8 mouse cellular contexts compared by ENCODE assay signal in genomic region chr2:52804106-52804825, GRCm38 (mm10). TPM values are rescaled to one million over a fixed set of nuclear protein-coding genes. Genes with fewer than 3 reads are reported as not detected.
DNase-seq lines count a peak whose midpoint lies in the region; ATAC-seq lines count a peak whose summit lies in the region.

No protein-coding gene starts in this region.

- H3K4me3 ChIP-seq in midbrain, embryonic 16.5 days (ENCODE audit: low read depth, low read length), result no peak overlapping the region

- intact Hi-C loops in heart, postnatal 10 days (cut with DNase I), result no loop called here

- H3K4me2 ChIP-seq in midbrain, embryonic 16.5 days (ENCODE audit: low read length), result no peak overlapping the region

- ATAC-seq in midbrain, embryonic 16.5 days, result 0 out of 2 replicates have a peak, but pooled peaks have one; percentile 48
- ATAC-seq in megakaryocyte-erythroid progenitor cell, adult 5-6 weeks (replicated peaks; ENCODE audit: low FRiP score, low TSS enrichment, poor library complexity, severe bottlenecking), result no peak

- no peaks in the 10 kb centered on the region for H3K27me3 ChIP-seq in midbrain, embryonic 16.5 days (ENCODE audit: control insufficient read depth, insufficient read depth, low read depth, low read length)

- no peaks in the 10 kb centered on the region for H3K4me1 ChIP-seq in midbrain, embryonic 16.5 days (ENCODE audit: control insufficient read depth, insufficient read depth, low read length)

- no peak overlapping the region for H3K9ac ChIP-seq in midbrain, embryonic 16.5 days (ENCODE audit: low read depth, low read length)

- WGBS in midbrain, embryonic 16.5 days, result 64% methylated on average over 17 of the region's 17 CpGs

- H3K27ac ChIP-seq in midbrain, embryonic 16.5 days (ENCODE audit: low read length), result no peak overlapping the region

- no peaks in the 10 kb centered on the region; the same call in 1 of the 2 replicates for H3K9me3 ChIP-seq in midbrain, embryonic 16.5 days (replicated peaks; ENCODE audit: control insufficient read depth, low read length, poor library complexity, severe bottlenecking)

- peak; percentile 9 for DNase-seq in ovary, adult 18-20 months (ENCODE audit: low spot score)
- DNase-seq in ovary, postnatal 14 days (ENCODE audit: low spot score), result no peak
- DNase-seq in cerebellum, adult 8-10 months, result peak; percentile 3
- DNase-seq in heart, postnatal 10 days, result peak; percentile 6 to 30
- DNase-seq in layer of hippocampus, postnatal 10 days (ENCODE audit: low spot score in 2 of 2), result peak; percentile 45 to 63
- DNase-seq in thymus, postnatal 10 days (ENCODE audit: low spot score in 2 of 2), result no peak

- no peaks in the 10 kb centered on the region for H3K36me3 ChIP-seq in midbrain, embryonic 16.5 days (ENCODE audit: control insufficient read depth, insufficient read depth, low read length)

RNA-seq across cellular contexts. Expression of gene Fmnl2, which starts 53.4 kb away (rescaled TPM):
- 1 to 10 TPM; 7.5 to 7.8 TPM for total RNA-seq in heart, postnatal 10 days (2021)
- total RNA-seq in layer of hippocampus, postnatal 10 days (2021), result 10 to 100 TPM; 49.0 to 53.0 TPM
- polyA plus RNA-seq in midbrain, embryonic 16.5 days (2015; fragmentation: Nextera tagmentation; extraction: Ambion mirVana), result 7.6 and 9.4 TPM in 2 replicates
- total RNA-seq in megakaryocyte-erythroid progenitor cell, adult 5-6 weeks (2014; fragmentation: Nextera tagmentation), result 0.35 TPM in 1 of 2 replicates, not detected in the other
- 0.70 and 0.76 TPM in 2 replicates for total RNA-seq in megakaryocyte-erythroid progenitor cell, adult 5-6 weeks (2017)

Comparison
In these comparisons a context has a peak if more than half of its experiments do, and no peak if none do; other contexts are left out.
1. DNase-seq: peak in ovary, adult 18-20 months (single experiment), cerebellum, adult 8-10 months (single experiment), heart, postnatal 10 days (2 of 2) and layer of hippocampus, postnatal 10 days (2 of 2); none in ovary, postnatal 14 days (single experiment) and thymus, postnatal 10 days (0 of 2).
2. RNA of gene Fmnl2, which starts 53.4 kb away (total RNA-seq): 49.0 to 53.0 TPM in layer of hippocampus, postnatal 10 days; 7.5 to 7.8 TPM in heart, postnatal 10 days and 0.35 to 0.76 TPM in megakaryocyte-erythroid progenitor cell, adult 5-6 weeks; every median in the first group is over 4 times any median in the second.